Mouse (Mus musculus) brown adipose tissue, adult 24 weeks (tissue): ENCODE results near the gene Traf1. TPM values are rescaled to one million over a fixed set of nuclear protein-coding genes. Genes with fewer than 3 reads are reported as not detected.
A peak's percentile ranks its signal among the peaks of the same experiment; 100 is the strongest.

Experiments used
- H3K27ac ChIP-seq: fragments of 200-500 bp; replicated peaks from 2 replicates; pipeline ENCODE4 v1.5.1; 2012; ENCODE audit warnings: low read depth, mild to moderate bottlenecking, low read length
- H3K4me1 ChIP-seq: fragments of 200-500 bp; 2 replicates; pipeline ENCODE4 v1.6.1; 2012; ENCODE audit warnings: low read length, mixed read lengths; ENCODE audit not compliant: control insufficient read depth, insufficient read depth, insufficient read length
- H3K4me3 ChIP-seq: fragments of 200-500 bp; 2 replicates; pipeline ENCODE4 v1.5.1; 2012; ENCODE audit warnings: low read depth, mild to moderate bottlenecking, low read length, moderate library complexity; ENCODE audit not compliant: insufficient read depth
- polyA plus RNA-seq: library from polyadenylated mRNA; stranded (reverse); fragments of >200 nt; gene quantifications from 2 replicates; pipeline ENCODE4 v1.2.4, GENCODE M21; 2012; ENCODE audit not compliant: missing spikeins, insufficient read depth, insufficient read length

Gene Traf1
- polyA plus RNA-seq, 1 experiment: not detected

- Histone ChIP-seq H3K4me1 (peaks cover 13% of the 10 kb centered on the region; the same call in 1 of the 2 replicates), H3K4me3 (peak overlapping the region; percentile 50), H3K27ac (no peak overlapping the region)
Measured at GRCm38 (mm10) chr2:34960966-34961365, 606 bp downstream of the Traf1 start.

- no peak overlapping the region for H3K27ac ChIP-seq
- H3K4me3 ChIP-seq: 0 out of 2 replicates have a peak overlapping the region, but pooled peaks have one; percentile 50
- peaks cover 11% of the 10 kb centered on the region; the same call in 1 of the 2 replicates for H3K4me1 ChIP-seq
Measured at GRCm38 (mm10) chr2:34960466-34960865, 1.1 kb downstream of the Traf1 start.

DNA sequence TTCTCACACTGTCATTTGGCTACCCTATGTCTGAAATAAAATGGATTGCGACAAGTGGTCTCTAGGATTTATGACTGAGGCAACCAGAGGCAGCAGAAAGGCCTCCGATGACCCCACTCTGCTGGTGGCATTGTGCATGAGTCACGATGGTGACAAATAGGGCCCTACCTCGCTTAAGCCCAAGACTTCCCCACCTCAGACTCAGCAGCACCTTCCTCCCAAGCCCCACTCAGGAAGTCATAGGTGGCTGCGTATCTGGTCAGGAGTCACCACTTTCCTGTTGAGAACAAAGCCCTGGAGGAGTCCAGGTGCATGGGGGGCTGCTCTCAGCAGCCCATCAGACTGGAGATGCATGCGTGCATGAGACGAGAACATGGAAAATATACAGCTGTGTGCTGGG is 3.0 kb downstream of the Traf1 start:
- H3K27ac ChIP-seq: no peak overlapping the region
- no peak overlapping the region for H3K4me3 ChIP-seq
- peaks cover 9% of the 10 kb centered on the region; the same call in 1 of the 2 replicates for H3K4me1 ChIP-seq

DNA sequence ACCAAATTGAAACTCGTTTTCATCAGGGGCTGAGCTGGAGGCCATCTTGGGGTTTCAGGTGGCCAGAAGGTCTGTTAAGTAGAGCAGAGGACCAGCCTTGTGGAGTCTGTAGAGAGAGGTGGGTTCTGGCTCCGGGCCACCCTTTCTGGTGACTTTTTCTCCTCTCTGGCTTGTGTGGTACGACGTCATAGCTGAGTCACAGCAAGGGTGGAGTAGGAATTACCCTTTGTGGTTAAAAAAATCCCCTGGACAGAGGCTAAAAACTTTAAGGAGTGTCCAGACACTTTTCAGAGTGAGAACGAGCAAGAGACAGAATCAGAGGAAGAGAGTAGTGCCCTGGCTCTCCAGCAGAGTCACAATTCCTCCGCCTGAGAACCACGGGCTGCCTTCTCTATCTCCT is 3.5 kb downstream of the Traf1 start:
- H3K4me3 ChIP-seq: no peak overlapping the region
- H3K27ac ChIP-seq: no peak overlapping the region
- H3K4me1 ChIP-seq: 0 out of 2 replicates have a peak, but pooled peaks cover 7% of the 10 kb centered on the region

- no peak overlapping the region for H3K4me3 ChIP-seq
- 0 out of 2 replicates have a peak, but pooled peaks cover 7% of the 10 kb centered on the region for H3K4me1 ChIP-seq
- H3K27ac ChIP-seq: no peak overlapping the region
Measured at GRCm38 (mm10) chr2:34957405-34957804, 4.2 kb downstream of the Traf1 start.

DNA sequence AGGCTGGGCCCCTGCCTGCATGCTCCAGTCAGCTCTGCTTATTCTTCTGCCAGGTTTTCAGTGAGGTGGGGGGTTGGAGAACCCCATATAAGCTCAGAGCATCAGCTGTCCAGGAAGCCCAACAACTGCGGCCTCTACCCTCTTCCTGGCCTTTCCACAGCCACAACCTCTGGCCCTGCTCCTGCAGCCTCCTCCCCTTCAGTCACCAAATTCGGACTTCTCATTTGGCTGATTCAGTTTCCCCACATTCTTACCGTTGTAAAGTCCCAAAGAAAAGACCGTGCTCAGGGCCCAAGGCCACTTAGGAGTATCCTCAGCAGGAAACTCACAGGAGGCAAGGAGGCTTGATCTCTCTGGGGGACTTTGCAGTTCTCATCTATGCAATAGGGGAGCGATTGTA is 4.6 kb downstream of the Traf1 start:
- no peak overlapping the region for H3K4me3 ChIP-seq
- no peak overlapping the region for H3K27ac ChIP-seq
- H3K4me1 ChIP-seq: 0 out of 2 replicates have a peak, but pooled peaks cover 3% of the 10 kb centered on the region

- no peak overlapping the region; the same call in 1 of the 2 replicates for H3K27ac ChIP-seq
- H3K4me1 ChIP-seq: no peaks in the 10 kb centered on the region
- no peak overlapping the region for H3K4me3 ChIP-seq
Measured at GRCm38 (mm10) chr2:34954344-34954743, 7.2 kb downstream of the Traf1 start.

- no peak overlapping the region for H3K27ac ChIP-seq
- no peaks in the 10 kb centered on the region for H3K4me1 ChIP-seq
- no peak overlapping the region for H3K4me3 ChIP-seq
Measured at GRCm38 (mm10) chr2:34953547-34954116, 7.9 kb downstream of the Traf1 start.

GRCm38 (mm10) chr2:34953018-34953417 is 8.6 kb downstream of the Traf1 start:
- no peaks in the 10 kb centered on the region for H3K4me1 ChIP-seq
- H3K27ac ChIP-seq: no peak overlapping the region
- no peak overlapping the region for H3K4me3 ChIP-seq

DNA sequence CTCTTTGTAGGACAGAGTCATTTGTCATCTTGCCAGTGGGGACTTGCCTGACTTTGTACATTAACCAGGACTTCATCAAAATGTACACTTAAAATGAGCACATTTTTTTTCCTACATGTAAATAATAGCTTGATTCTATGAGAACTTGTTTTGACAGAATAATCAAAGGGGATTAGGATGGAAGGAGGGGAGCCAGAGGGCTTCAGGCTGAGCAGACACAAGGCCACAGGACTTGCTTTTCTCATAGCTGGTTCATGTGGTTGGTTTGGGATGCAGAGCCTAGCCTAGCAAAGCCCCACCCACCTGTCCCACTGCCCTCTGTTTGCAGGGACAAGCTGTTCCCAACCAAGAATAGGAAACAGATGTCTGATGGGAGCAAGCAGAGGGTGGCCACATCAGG is 10.1 kb downstream of the Traf1 start:
- H3K4me3 ChIP-seq: no peak overlapping the region
- no peak overlapping the region for H3K27ac ChIP-seq
- H3K4me1 ChIP-seq: no peaks in the 10 kb centered on the region

GRCm38 (mm10) chr2:34948622-34949021 is 12.9 kb downstream of the Traf1 start:
- no peaks in the 10 kb centered on the region for H3K4me1 ChIP-seq
- H3K4me3 ChIP-seq: no peak overlapping the region
- no peak overlapping the region for H3K27ac ChIP-seq

DNA sequence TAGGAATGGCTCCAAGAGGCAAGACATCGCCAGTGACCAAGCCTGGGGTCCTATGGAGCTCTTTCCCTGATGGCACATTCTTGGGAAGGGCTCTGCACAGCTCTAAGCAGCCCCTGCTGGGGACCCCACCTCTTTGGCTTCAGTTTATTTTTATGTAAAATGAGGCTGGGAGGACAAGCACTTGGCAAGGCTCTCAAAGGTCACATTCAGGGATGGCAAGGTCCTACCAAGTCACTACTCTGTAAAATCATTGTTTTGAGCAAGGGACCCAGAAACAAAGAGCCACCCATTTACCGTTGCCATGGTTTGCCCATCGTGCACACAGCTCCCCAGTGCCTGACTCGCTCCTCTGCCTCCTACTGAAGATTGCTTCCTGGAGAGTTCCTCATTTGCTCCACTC is 15.5 kb downstream of the Traf1 start:
- Histone ChIP-seq H3K27ac (no peak overlapping the region), H3K4me1 (no peaks in the 10 kb centered on the region), H3K4me3 (no peak overlapping the region)

GRCm38 (mm10) chr2:34945580-34945979 is 16.0 kb downstream of the Traf1 start:
- H3K27ac ChIP-seq: no peak overlapping the region
- H3K4me1 ChIP-seq: no peaks in the 10 kb centered on the region
- H3K4me3 ChIP-seq: no peak overlapping the region

DNA sequence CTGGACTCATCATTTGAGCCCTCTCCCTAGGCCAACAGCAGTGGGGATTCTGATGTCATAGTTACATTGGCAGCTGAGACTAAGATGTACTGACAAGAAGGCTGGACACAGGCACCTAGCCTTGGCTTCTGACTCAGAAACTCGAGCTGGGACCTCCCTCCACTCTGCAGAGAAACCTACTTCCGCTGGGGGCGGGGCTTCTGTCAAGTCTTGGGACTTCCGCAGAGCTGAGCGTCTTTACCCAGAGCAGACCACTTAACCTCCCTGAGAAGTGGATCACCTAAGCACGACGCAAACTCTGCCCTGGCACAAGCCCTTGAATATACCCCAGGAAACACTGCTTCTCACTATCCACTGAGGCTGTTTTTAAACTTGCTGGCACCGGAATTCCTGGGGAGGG is 16.8 kb downstream of the Traf1 start:
- H3K4me1 ChIP-seq: no peaks in the 10 kb centered on the region
- H3K4me3 ChIP-seq: no peak overlapping the region
- H3K27ac ChIP-seq: no peak overlapping the region

GRCm38 (mm10) chr2:34943556-34944120 is 17.9 kb downstream of the Traf1 start:
- Histone ChIP-seq H3K4me3 (no peak overlapping the region), H3K4me1 (no peaks in the 10 kb centered on the region), H3K27ac (no peak overlapping the region)

GRCm38 (mm10) chr2:34941061-34941675 is 20.4 kb downstream of the Traf1 start:
- Histone ChIP-seq H3K27ac (no peak overlapping the region), H3K4me3 (no peak overlapping the region), H3K4me1 (no peaks in the 10 kb centered on the region)
